Mouse (Mus musculus) c-Kit-positive CD71-positive TER-119-negative erythroid progenitor cells, embryonic 14.5 days (primary cell): ENCODE measurements around the gene Wdr81.
"Not testable (repeated sequence)": the region's sequence is repeated elsewhere in the genome, so short reads cannot be mapped to it uniquely, and the experiment has no call there.

ENCODE experiments used
- DNase-seq: peaks from one replicate; pipeline ENCODE4 v3.0.0-alpha.2; 2013; ENCODE audit warnings: low read depth

The Wdr81 gene

GRCm38 (mm10) chr11:75460844-75461742, 6.6 kb upstream of the Wdr81 start, which contains the start of gene Tlcd2:
Gene Tlcd2, plus strand, starts transcription at chr11:75461715.
- DNase-seq: peak; percentile 100

- peak; percentile 94 for DNase-seq
These were observed 5.8 kb upstream of the Wdr81 start for GRCm38 (mm10) chr11:75460103-75460843.

DNA sequence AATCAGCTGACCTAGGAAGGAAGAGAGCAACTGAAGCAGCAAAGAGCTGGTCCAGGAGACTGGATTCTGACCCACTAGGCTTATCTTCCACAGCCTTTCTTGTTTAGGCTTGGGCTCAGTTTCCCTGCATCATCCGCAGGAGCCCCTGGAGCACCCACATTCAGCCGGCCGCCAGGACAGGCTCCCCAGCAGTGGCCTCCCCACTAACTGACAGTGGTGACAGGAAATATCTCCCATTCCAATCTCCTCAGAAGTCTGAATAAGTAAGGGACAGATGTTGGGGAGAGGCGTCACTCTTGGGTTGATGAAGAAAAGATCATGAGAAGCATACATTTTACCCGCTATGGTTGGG, 5.2 kb upstream of the Wdr81 start:
- DNase-seq: no peak

GRCm38 (mm10) chr11:75459141-75459711, 4.7 kb upstream of the Wdr81 start:
- no peak for DNase-seq

DNA sequence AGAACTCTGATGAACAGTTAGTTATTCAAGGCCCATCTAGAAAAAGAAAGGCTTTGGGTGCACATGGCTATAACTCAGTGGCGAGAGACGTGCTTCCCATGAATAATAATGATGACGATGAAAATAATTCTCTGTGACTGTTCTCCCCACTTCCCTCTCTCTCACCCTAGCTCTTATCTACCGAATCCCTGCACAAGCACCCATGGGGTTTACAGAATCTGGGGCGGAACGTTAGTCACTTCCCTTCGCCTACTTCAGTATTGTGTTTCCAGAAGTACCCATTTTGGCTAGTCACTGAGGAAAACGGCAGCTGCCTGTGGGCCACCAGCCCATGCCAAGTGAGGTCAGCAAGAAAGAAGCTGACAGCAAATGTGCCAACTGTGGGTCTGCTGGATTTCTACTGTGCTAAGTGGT, 4.1 kb upstream of the Wdr81 start:
- no peak for DNase-seq

DNA sequence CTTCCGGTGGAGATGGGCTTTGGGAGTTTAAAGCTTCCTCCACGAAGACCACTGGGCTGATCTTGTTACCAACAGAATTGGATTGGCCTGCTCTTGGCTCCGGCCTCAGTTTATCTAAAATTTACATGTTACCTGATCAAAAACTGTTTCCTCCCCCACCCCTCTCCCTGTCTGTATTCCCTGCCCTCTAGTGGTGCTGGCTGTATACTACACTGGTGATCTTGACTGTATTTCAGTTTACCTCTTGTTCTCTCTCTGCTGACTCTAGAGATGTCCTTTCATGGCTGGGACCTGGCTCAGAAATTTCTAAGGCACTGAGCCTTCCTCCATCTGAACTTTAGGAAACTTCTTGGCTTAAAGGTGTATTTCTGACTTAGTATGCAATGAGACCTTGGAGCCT, 3.7 kb upstream of the Wdr81 start:
- DNase-seq: peak; percentile 68

DNA sequence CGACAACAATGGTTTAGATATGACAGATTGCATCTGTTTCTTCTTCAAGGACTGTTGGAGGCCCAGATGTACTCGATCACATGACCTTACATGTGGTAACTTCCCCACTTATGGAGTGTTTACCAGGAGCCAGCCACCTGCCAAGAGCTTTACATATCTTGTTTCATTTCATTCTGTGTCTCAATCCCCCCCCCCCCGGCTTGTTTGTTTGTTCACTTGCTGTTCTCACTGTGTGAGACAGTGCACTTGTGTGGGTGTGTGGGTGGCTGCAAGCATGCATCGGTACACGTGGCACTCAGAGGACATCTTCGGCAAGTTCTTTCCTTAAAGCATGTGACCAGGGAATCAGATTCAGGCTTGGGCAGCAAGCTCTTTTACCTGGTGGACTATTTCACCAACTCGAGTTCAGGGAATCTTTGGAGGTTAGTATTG, 1.9 kb upstream of the Wdr81 start:
- DNase-seq: no peak

GRCm38 (mm10) chr11:75455971-75456370, 1.5 kb upstream of the Wdr81 start:
- DNase-seq: not testable (repeated sequence)

DNA sequence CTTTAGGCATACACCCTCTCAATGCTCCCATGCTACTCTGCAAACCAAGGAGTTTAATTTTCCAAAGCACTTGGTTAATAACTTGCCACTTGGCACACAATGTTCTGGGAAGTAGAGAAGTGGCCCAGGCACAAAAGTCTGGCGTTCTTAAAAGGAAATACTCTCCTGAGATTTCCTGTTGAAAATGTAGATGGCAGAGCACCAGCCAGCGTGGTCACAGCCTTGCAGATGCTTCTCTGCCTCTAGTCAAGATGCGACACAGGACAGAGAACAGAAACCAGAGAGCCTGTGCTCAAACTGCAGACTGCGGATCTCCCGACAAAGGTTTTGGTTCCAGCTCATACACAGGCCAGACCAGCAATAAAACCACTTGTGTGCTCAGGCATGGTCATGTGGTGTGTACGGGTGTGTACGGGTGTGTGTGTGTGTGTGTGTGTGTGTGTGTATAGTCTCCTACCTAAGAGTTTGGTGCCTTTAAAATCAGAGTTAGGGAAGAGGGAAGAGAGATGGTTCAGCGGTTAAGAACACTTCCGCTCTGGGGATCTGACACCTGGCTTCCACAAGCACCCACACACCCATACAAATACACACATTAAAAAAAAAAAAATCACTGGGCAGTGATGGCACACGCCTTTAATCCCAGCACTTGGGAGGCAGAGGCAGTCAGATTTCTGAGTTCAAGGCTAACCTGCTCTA, 672 bp upstream of the Wdr81 start:
- DNase-seq: no peak

GRCm38 (mm10) chr11:75452812-75453557, 1.5 kb downstream of the Wdr81 start:
- DNase-seq: no peak

DNA sequence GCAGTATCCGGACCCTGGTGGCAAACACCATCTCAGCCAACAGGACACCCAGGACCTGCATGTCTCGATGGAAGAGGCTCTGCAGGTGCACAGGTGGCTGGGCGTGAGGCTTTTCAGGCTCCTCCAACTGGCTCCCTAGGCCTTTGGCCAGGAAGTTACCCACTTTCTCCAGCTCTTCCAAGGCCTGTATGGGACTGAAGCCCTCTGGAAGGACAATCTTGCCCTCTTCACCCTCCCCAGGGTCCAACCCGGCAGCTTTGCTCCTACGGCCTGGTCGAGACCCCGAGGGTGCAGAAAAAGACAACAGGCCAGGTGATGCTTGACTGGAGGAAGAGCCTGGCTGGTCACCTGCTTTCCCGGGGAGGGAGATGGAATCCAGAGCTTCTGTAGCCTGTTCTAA, 2.4 kb downstream of the Wdr81 start:
- DNase-seq: no peak

GRCm38 (mm10) chr11:75450936-75451335, 3.6 kb downstream of the Wdr81 start:
- no peak for DNase-seq

- peak; percentile 73 for DNase-seq
These were observed 4.1 kb downstream of the Wdr81 start for GRCm38 (mm10) chr11:75450304-75450908.

DNA sequence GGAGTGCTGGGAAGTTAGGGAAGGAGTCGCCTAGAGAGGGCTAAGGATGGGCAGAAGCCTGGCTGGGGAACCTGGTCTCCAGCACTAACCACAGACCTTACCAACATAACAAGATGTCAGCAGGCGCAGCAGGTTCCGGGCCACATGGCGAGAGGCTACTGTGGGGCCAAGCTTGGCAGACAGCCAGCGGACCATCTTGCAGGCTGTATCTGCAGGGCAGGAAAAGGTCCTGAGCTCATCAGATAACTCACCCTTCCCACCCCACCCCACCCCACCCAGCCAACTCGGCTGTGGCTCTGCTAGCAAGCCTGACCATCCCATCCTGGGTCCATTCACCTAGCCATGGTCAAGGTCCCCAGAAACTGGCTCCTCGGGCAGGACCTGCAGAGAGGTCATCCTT, 4.8 kb downstream of the Wdr81 start:
- peak; percentile 74 for DNase-seq

GRCm38 (mm10) chr11:75448575-75448974, 5.9 kb downstream of the Wdr81 start:
- DNase-seq: no peak

DNA sequence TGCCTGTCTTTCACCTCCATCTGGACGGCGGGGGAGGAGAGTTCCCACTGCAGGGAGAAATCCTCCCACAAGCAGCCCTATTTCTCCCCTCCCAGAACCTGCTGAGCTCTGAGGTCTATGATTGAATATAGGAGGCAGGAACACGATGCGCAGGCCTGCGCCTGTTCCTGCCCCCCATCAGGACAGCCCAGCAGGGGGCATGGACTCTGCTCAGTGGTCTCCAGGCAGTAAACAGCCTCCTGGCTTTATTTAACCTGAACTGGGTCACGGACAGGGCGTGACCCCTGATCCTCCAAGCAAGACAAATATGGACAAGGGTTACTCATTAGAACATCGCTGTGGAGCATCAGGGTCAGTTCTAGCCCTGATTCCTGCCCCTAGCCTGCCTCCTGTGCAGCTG, 10.8 kb downstream of the Wdr81 start:
- no peak for DNase-seq

DNA sequence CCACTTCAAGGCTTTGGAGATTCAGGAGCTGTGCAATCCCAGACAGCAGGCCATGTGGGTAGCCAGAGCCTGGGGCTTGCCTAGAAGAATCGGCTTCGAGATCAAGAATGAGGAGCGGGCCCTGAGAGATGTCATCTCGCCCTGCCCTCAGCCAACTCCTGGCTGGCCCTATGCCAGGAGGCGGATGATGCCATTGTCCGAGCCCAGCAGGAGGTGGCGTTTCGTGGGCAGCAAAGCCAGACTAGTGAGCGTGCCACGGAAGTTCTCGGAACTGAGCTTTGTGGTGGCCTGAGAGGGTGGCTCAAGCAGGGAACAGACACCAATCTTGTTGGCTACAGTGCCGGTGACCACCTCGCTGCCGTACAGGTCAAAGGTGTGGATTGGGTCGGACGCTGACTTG, 12.9 kb downstream of the Wdr81 start:
- DNase-seq: no peak

DNA sequence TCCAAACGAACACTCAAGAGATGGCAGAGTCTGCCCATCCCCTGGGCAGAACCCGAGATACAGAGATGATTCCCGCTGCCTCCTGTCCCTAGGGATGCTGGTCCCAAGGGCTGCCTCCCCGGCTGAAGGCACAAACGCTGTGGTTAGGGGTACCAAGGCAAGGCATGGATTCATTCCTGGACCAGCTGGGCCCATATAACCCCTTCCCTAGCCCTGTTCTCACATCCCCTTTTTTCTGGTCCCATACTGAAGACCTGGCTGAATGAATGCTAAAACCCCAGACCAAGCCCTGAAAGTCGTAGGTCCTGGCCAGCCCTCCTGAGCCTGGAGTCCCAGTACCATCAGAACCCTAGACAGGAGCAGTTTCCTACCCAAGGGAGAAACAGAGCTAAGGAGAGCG, 13.5 kb downstream of the Wdr81 start:
- no peak for DNase-seq

GRCm38 (mm10) chr11:75439951-75440350, 14.6 kb downstream of the Wdr81 start:
- no peak for DNase-seq

DNA sequence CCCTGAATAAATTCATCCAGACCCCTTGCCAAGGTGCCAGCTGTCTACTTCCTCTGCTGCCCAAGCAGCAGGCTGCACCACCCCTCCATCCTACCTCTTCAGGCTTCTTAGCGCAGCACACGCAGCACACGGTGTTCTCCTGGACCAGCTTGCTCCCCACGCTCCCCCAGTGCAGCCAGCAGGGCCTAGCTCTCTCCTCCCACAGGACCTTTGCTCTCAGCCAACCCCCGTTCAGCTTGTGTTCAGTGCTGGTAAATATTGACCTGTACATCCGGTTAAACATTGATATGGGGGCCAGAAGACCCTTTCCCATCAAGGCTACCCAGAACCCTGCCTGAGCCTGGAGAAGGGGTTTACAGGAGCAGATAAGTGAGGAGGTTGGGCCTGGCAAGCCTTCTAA, 15.2 kb downstream of the Wdr81 start, which contains the start of gene Serpinf2:
TSS of gene Serpinf2 (minus strand) at position 229 of the 400 bp plus-strand sequence.
- no peak for DNase-seq

DNA sequence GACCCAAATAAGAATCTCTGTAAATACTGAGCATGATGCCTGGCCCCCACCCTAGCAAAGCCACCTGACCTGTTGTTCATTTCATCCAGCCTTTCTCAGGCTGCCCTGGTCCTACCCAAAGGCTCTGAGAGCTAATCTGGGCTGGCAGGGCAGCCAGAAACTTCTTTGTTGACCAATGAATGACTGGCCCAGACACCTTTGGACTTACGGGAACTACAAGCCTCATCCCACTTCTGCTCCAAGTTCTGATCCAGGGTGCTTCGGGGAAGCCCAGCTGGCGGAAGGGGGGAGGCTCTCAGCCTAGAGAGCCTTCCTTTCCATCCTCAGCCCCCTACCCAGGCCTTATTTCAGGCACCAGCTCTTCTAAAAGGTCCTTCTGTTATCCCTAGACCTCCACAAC, 15.7 kb downstream of the Wdr81 start:
- no peak for DNase-seq
